Mouse (Mus musculus): ENCODE results near the gene Fdxr. TPM values are rescaled to one million over a fixed set of nuclear protein-coding genes. Genes with fewer than 3 reads are reported as not detected.

The Fdxr gene
- polyA plus RNA-seq, 1 experiment from 2014 or later: 14.1 TPM

- ATAC-seq (ENCODE audit: low read depth): no peak
- Histone ChIP-seq H3K4me2 (ENCODE audit: low read depth, low read length) (no peak overlapping the region), H3K9me3 (ENCODE audit: control insufficient read depth, low read length) (no peaks in the 10 kb centered on the region), H3K27me3 (ENCODE audit: control insufficient read depth, insufficient read depth, low read depth, low read length) (no peaks in the 10 kb centered on the region), H3K4me3 (ENCODE audit: low read length) (no peak overlapping the region), H3K9ac (ENCODE audit: low read length) (no peak overlapping the region), H3K36me3 (ENCODE audit: control insufficient read depth, insufficient read depth, low read length) (no peaks in the 10 kb centered on the region), H3K4me1 (replicated peaks; ENCODE audit: control insufficient read depth, insufficient read depth, low read length) (peaks cover 11% of the 10 kb centered on the region), H3K27ac (ENCODE audit: low read length) (no peak overlapping the region)
- WGBS: 12% methylated on average over 5 of the region's 5 CpGs
Observed at GRCm38 (mm10) chr11:115236570-115236969, 40.3 kb downstream of the Fdxr start.

GRCm38 (mm10) chr11:115234320-115235044, 42.4 kb downstream of the Fdxr start:
- WGBS: 58% methylated on average over 15 of the region's 15 CpGs
- Histone ChIP-seq H3K27me3 (ENCODE audit: control insufficient read depth, insufficient read depth, low read depth, low read length) (no peaks in the 10 kb centered on the region), H3K9me3 (ENCODE audit: control insufficient read depth, low read length) (no peaks in the 10 kb centered on the region), H3K4me3 (ENCODE audit: low read length) (no peak overlapping the region), H3K4me2 (ENCODE audit: low read depth, low read length) (no peak overlapping the region), H3K27ac (ENCODE audit: low read length) (no peak overlapping the region), H3K9ac (ENCODE audit: low read length) (no peak overlapping the region), H3K4me1 (replicated peaks; ENCODE audit: control insufficient read depth, insufficient read depth, low read length) (peaks cover 13% of the 10 kb centered on the region), H3K36me3 (ENCODE audit: control insufficient read depth, insufficient read depth, low read length) (no peaks in the 10 kb centered on the region)
- ATAC-seq (ENCODE audit: low read depth): peak; percentile 26; the same call in 1 of the 2 replicates

GRCm38 (mm10) chr11:115233526-115234290, 43.1 kb downstream of the Fdxr start:
- Histone ChIP-seq H3K27ac (ENCODE audit: low read length) (no peak overlapping the region), H3K9ac (ENCODE audit: low read length) (no peak overlapping the region), H3K36me3 (ENCODE audit: control insufficient read depth, insufficient read depth, low read length) (no peaks in the 10 kb centered on the region), H3K4me2 (ENCODE audit: low read depth, low read length) (no peak overlapping the region), H3K4me3 (ENCODE audit: low read length) (no peak overlapping the region), H3K4me1 (replicated peaks; ENCODE audit: control insufficient read depth, insufficient read depth, low read length) (peaks cover 13% of the 10 kb centered on the region), H3K27me3 (ENCODE audit: control insufficient read depth, insufficient read depth, low read depth, low read length) (no peaks in the 10 kb centered on the region), H3K9me3 (ENCODE audit: control insufficient read depth, low read length) (no peaks in the 10 kb centered on the region)
- WGBS: 67% methylated on average over 20 of the region's 20 CpGs
- ATAC-seq (ENCODE audit: low read depth): no peak

- Histone ChIP-seq H3K36me3 (ENCODE audit: control insufficient read depth, insufficient read depth, low read length) (no peaks in the 10 kb centered on the region), H3K4me2 (ENCODE audit: low read depth, low read length) (no peak overlapping the region), H3K9me3 (ENCODE audit: control insufficient read depth, low read length) (no peaks in the 10 kb centered on the region), H3K4me1 (replicated peaks; ENCODE audit: control insufficient read depth, insufficient read depth, low read length) (peaks cover 13% of the 10 kb centered on the region), H3K9ac (ENCODE audit: low read length) (no peak overlapping the region), H3K27me3 (ENCODE audit: control insufficient read depth, insufficient read depth, low read depth, low read length) (no peaks in the 10 kb centered on the region), H3K4me3 (ENCODE audit: low read length) (no peak overlapping the region), H3K27ac (ENCODE audit: low read length) (no peak overlapping the region)
- no peak for ATAC-seq (ENCODE audit: low read depth)
- WGBS: 95% methylated on average over 5 of the region's 5 CpGs
Observed at GRCm38 (mm10) chr11:115232889-115233288, 44.0 kb downstream of the Fdxr start.

- WGBS: 56% methylated on average over 9 of the region's 9 CpGs
- H3K4me1 ChIP-seq (replicated peaks; ENCODE audit: control insufficient read depth, insufficient read depth, low read length): peaks cover 13% of the 10 kb centered on the region
Observed at GRCm38 (mm10) chr11:115231924-115232323, 44.9 kb downstream of the Fdxr start.

GRCm38 (mm10) chr11:115231168-115231915, 45.5 kb downstream of the Fdxr start:
- Histone ChIP-seq H3K4me1 (replicated peaks; ENCODE audit: control insufficient read depth, insufficient read depth, low read length) (peaks cover 13% of the 10 kb centered on the region), H3K4me3 (ENCODE audit: low read length) (no peak overlapping the region), H3K27me3 (ENCODE audit: control insufficient read depth, insufficient read depth, low read depth, low read length) (no peaks in the 10 kb centered on the region), H3K36me3 (ENCODE audit: control insufficient read depth, insufficient read depth, low read length) (no peaks in the 10 kb centered on the region), H3K9me3 (ENCODE audit: control insufficient read depth, low read length) (no peaks in the 10 kb centered on the region), H3K27ac (ENCODE audit: low read length) (peak overlapping the region; percentile 1; the same call in 1 of the 2 replicates), H3K9ac (ENCODE audit: low read length) (no peak overlapping the region), H3K4me2 (ENCODE audit: low read depth, low read length) (no peak overlapping the region)
- ATAC-seq (ENCODE audit: low read depth): no peak
- WGBS: 56% methylated on average over 14 of the region's 14 CpGs

More at GRCm38 (mm10) chr11:115231924-115232323, 44.9 kb downstream of the Fdxr start:
- Histone ChIP-seq H3K9me3 (ENCODE audit: control insufficient read depth, low read length) (no peaks in the 10 kb centered on the region), H3K4me2 (ENCODE audit: low read depth, low read length) (no peak overlapping the region), H3K4me3 (ENCODE audit: low read length) (no peak overlapping the region), H3K27ac (ENCODE audit: low read length) (peak overlapping the region; percentile 1; the same call in 1 of the 2 replicates), H3K9ac (ENCODE audit: low read length) (no peak overlapping the region), H3K27me3 (ENCODE audit: control insufficient read depth, insufficient read depth, low read depth, low read length) (no peaks in the 10 kb centered on the region), H3K36me3 (ENCODE audit: control insufficient read depth, insufficient read depth, low read length) (no peaks in the 10 kb centered on the region)
- no peak for ATAC-seq (ENCODE audit: low read depth)

GRCm38 (mm10) chr11:115229021-115229930, 47.6 kb downstream of the Fdxr start:
- H3K27me3 ChIP-seq (ENCODE audit: control insufficient read depth, insufficient read depth, low read depth, low read length): no peaks in the 10 kb centered on the region
- H3K4me3 ChIP-seq (ENCODE audit: low read length): no peak overlapping the region
- ATAC-seq (ENCODE audit: low read depth): no peak
- H3K9ac ChIP-seq (ENCODE audit: low read length): no peak overlapping the region
- 55% methylated on average over 15 of the region's 15 CpGs for WGBS
- no peak overlapping the region for H3K4me2 ChIP-seq (ENCODE audit: low read depth, low read length)
- no peaks in the 10 kb centered on the region for H3K9me3 ChIP-seq (ENCODE audit: control insufficient read depth, low read length)
- H3K36me3 ChIP-seq (ENCODE audit: control insufficient read depth, insufficient read depth, low read length): no peaks in the 10 kb centered on the region
- peaks cover 10% of the 10 kb centered on the region for H3K4me1 ChIP-seq (replicated peaks; ENCODE audit: control insufficient read depth, insufficient read depth, low read length)
- no peak overlapping the region for H3K27ac ChIP-seq (ENCODE audit: low read length)

GRCm38 (mm10) chr11:115228430-115228829, 48.4 kb downstream of the Fdxr start:
- Histone ChIP-seq H3K9me3 (ENCODE audit: control insufficient read depth, low read length) (no peaks in the 10 kb centered on the region), H3K4me2 (ENCODE audit: low read depth, low read length) (no peak overlapping the region), H3K4me3 (ENCODE audit: low read length) (no peak overlapping the region), H3K9ac (ENCODE audit: low read length) (no peak overlapping the region), H3K4me1 (replicated peaks; ENCODE audit: control insufficient read depth, insufficient read depth, low read length) (peaks cover 13% of the 10 kb centered on the region), H3K36me3 (ENCODE audit: control insufficient read depth, insufficient read depth, low read length) (no peaks in the 10 kb centered on the region), H3K27ac (ENCODE audit: low read length) (no peak overlapping the region), H3K27me3 (ENCODE audit: control insufficient read depth, insufficient read depth, low read depth, low read length) (no peaks in the 10 kb centered on the region)
- WGBS: 50% methylated on average over 7 of the region's 7 CpGs
- ATAC-seq (ENCODE audit: low read depth): no peak
